Mouse (Mus musculus): ENCODE data around the gene Rab24. TPM values are rescaled to one million over a fixed set of nuclear protein-coding genes. Genes with fewer than 3 reads are reported as not detected.

Gene Rab24
- polyA plus RNA-seq, 2 experiments from 2014 or later: 7.1 to 14.0 TPM

GRCm38 (mm10) chr13:55328641-55329040 lies 6.9 kb upstream of the Rab24 start:
- no peak for ATAC-seq

- ATAC-seq: no peak
Measured at GRCm38 (mm10) chr13:55328171-55328570, 6.4 kb upstream of the Rab24 start.

- ATAC-seq: peak; percentile 91
Measured at GRCm38 (mm10) chr13:55327633-55328032, 5.9 kb upstream of the Rab24 start.

DNA sequence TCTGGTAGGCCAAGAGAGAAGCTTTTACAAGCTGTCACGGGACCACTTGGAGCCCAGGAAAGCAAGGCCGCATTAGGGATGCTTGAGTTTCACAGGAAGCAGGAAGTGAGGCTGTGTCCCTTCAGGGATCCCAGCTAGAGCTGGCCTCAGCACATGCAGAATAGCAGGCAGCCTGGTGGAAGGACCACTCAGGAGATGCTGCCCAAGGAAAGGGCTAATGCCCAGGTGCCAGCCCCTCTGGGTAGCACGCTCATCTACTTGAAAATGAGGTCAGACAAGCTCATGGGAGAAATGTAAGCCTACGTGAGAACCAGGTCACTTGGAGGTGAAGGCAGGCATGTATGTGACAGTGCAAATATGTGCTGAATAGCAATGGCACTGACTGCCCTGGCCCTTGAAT lies 5.4 kb upstream of the Rab24 start:
- ATAC-seq: peak; percentile 17

DNA sequence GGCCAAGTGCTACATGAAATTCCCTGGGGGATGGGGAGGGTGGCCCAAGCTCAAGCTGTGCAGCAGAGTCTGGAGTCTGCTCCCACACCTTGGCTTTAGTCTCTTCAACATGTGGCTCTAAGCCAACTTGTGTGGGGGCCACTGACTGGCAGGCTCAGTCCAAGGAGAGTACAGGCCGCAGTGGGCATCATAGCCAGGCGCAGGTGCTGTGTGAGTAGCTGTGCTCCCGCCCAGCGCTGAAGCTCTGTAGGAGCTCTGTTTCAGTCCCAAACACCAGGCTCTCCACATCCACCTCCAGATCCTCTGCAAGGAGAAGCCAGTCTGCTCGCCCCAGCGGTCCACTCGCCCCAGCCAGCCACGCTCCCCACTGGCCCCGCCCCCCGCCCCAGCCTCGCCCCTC lies 3.9 kb upstream of the Rab24 start:
- ATAC-seq: no peak

DNA sequence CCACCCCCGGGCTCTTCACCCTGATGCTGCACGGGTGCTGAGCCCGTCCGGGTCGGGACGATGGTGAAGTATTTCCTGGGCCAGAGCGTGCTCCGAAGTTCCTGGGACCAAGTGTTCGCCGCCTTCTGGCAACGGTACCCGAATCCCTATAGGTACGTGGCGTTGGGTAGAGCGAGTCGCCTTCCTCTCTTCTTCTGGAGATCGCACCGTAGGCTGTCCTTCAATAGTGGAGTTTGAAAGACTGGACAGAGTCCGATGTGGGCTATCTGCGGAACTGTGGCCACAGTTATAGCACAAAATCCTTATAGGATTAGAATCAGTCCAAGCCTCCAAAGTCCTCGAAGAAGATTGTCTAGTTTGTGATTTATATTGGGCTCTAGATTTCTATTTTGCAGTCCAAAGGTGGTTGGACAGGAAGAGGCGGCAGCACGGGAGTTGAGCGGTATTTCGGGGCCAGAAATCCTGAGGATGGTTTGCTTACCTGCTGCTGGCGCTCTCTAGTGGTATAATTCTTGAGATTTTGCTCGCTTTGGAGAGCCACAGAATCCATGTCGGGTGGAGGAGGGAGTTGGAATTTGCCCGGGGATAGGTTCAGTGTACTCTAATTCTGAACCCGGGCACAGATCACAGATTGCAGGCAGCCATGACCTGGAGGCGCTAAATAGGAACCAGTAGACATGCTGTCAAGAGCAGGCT lies 532 bp upstream of the Rab24 start:
- peak; percentile 27 for ATAC-seq

GRCm38 (mm10) chr13:55319931-55320533 lies 1.7 kb downstream of the Rab24 start, which contains the start of gene Prelid1:
Gene Prelid1, plus strand, starts transcription at chr13:55320500.
- no peak for ATAC-seq

DNA sequence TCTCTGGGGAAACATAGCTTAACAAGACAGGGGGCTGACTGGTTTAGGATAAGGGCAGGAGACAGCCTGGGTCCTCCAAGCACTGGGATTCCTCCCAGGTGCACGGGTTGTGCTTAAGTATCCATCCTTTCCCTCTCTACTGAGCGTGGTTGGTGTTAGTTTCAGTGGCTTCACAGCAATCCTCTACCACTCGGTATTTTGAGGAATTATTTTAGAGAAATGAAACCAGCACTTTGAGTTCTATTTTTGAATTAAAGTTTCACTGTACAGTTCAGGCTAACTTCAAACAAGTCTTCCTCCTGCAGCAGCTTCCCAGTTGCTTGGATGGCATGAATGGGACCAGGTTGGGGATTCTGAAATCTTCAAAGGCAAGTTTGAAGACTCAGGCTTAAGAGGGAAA lies 3.4 kb downstream of the Rab24 start:
- ATAC-seq: no peak

DNA sequence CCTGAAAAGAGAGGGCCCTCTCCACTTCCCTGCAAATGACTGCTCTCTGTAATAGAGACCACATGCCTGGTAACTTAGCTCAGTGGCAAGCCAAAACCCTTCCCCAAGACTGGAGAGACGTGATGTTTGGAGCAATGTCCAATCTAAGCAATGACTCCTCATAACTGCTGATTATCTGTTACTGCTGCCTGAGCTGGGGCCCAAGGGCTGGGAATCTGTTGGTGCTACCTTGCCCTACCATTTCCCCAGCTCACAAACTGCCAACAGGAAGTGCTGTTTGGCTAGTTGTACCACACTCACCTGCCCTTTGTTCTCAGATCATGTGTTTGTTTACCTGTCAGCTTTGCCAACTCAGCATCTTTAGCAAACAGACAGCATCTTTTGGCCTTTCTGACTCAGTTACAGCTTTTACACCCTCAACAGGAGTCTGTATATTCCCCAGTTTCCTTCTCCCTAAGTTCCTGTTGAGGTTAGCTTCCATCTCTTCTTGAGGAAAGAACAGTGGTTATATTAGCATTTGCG lies 6.8 kb downstream of the Rab24 start:
- ATAC-seq: no peak

GRCm38 (mm10) chr13:55313051-55313450 lies 8.7 kb downstream of the Rab24 start:
- no peak for ATAC-seq

DNA sequence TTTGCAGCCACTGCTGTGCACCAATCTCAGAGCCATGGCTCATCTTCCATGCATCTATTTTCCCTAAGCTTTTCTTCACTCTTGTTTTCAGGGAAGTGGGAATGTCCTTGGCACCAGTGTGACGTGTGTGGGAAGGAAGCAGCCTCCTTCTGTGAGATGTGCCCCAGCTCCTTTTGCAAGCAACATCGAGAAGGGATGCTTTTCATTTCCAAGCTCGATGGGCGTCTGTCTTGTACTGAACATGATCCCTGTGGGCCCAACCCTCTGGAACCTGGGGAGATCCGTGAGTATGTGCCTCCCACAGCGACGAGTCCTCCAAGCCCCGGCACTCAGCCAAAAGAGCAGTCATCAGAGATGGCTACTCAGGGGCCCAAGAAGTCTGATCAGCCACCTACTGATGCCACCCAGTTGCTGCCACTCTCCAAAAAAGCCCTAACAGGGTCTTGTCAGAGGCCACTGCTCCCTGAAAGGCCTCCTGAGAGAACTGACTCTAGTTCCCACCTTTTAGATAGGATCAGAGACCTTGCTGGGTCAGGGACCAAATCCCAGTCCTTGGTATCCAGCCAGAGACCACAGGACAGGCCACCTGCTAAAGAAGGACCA lies 9.6 kb downstream of the Rab24 start:
- ATAC-seq: no peak

- no peak for ATAC-seq
Measured at GRCm38 (mm10) chr13:55300913-55301312, 20.8 kb downstream of the Rab24 start.

DNA sequence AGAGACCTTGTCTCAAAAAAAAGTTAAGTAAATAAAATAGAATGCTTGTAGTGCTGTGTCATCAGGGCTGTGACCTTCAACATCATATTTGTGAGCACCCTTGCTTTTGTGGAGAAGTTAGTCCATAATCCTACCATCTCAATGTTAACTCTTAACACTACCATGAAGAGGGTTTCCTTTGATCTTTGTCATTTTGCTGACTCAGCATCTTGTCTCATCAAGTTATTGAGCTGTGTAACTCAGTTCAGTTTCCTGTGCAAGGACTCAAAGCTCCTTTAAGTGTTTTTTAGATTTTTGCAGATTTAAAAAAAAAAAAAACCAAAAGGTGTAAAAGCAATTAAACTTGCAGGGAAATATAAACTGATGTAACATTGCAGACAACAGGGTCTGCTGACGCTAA lies 25.0 kb downstream of the Rab24 start:
- ATAC-seq: no peak

GRCm38 (mm10) chr13:55288854-55289253 lies 32.9 kb downstream of the Rab24 start:
- ATAC-seq: no peak

GRCm38 (mm10) chr13:55277646-55278045 lies 44.1 kb downstream of the Rab24 start:
- no peak for ATAC-seq

DNA sequence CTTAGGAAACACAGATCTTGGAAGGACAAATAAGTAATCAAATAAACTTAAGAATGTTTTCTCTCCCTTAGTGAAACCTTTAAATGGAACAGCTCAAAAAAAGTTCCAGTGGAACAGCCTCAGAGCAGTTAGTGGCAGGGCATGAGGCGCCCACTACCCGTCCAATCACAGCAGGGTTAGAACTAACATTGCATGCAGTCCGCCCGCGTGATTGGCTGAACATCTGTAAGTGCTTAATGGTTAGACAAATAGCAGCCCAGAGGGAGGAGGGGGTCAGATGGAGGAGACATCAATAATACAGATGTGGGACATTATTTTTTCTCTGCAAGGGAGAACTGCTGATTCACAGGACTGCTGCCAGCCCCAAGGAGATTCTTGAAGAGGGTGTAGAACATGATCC lies 44.5 kb downstream of the Rab24 start:
- ATAC-seq: no peak

Other genes with a start within 250 kb of the Rab24 start
- 100 to 1,000 TPM in 1 of 2 experiments, 10 to 100 TPM in 1; 90.1 to 100 TPM for gene Uimc1, start 221.6 kb downstream of the Rab24 start, polyA plus RNA-seq (2017; shearing (Covaris generic))
- 10 to 100 TPM; 16.3 to 20.1 TPM for gene Zfp346, start 216.6 kb downstream of the Rab24 start, polyA plus RNA-seq (2017; shearing (Covaris generic))
- gene Gm17617, start 188.4 kb downstream of the Rab24 start, polyA plus RNA-seq (2017; shearing (Covaris generic)): not detected
- not detected for gene Fgfr4, start 169.3 kb downstream of the Rab24 start, polyA plus RNA-seq (2017; shearing (Covaris generic))
- 10 to 100 TPM; 63.0 to 64.6 TPM for gene Nsd1, start 112.2 kb downstream of the Rab24 start, polyA plus RNA-seq (2017; shearing (Covaris generic))
- 100 to 1,000 TPM; 207 to 213 TPM for gene Prelid1, start 1.4 kb downstream of the Rab24 start, polyA plus RNA-seq (2017; shearing (Covaris generic))
- 1 to 10 TPM; 3.4 to 6.1 TPM for gene Mxd3, start 7.9 kb upstream of the Rab24 start, polyA plus RNA-seq (2017; shearing (Covaris generic))
- gene Lman2, start 40.8 kb upstream of the Rab24 start, polyA plus RNA-seq (2017; shearing (Covaris generic)): 10 to 100 TPM; 59.0 to 66.4 TPM
- 10 to 100 TPM; 71.0 to 88.5 TPM for gene Rgs14, start 47.8 kb upstream of the Rab24 start, polyA plus RNA-seq (2017; shearing (Covaris generic))
- not detected for gene Slc34a1, start 76.2 kb upstream of the Rab24 start, polyA plus RNA-seq (2017; shearing (Covaris generic))
- gene Pfn3, start 93.3 kb upstream of the Rab24 start, polyA plus RNA-seq (2017; shearing (Covaris generic)): not detected
- gene F12, start 104.8 kb upstream of the Rab24 start, polyA plus RNA-seq (2017; shearing (Covaris generic)): not detected
- gene Grk6, start 123.1 kb upstream of the Rab24 start, polyA plus RNA-seq (2017; shearing (Covaris generic)): 10 to 100 TPM; 26.4 to 36.7 TPM
- not detected for gene Prr7, start 142.3 kb upstream of the Rab24 start, polyA plus RNA-seq (2017; shearing (Covaris generic))
- not detected for gene Dbn1, start 166.2 kb upstream of the Rab24 start, polyA plus RNA-seq (2017; shearing (Covaris generic))
- 10 to 100 TPM in 1 of 2 experiments, 1 to 10 TPM in 1; 6.3 to 14.6 TPM for gene Pdlim7, start 191.7 kb upstream of the Rab24 start, polyA plus RNA-seq (2017; shearing (Covaris generic))
- gene Dok3, start 207.3 kb upstream of the Rab24 start, polyA plus RNA-seq (2017; shearing (Covaris generic)): 1 to 10 TPM in 1 of 2 experiments, under 1 TPM in 1; 0.35 to 1.0 TPM
- 10 to 100 TPM; 55.8 to 74.2 TPM for gene Ddx41, start 214.7 kb upstream of the Rab24 start, polyA plus RNA-seq (2017; shearing (Covaris generic))
- 10 to 100 TPM; 36.3 to 40.2 TPM for gene Fam193b, start 249.2 kb upstream of the Rab24 start, polyA plus RNA-seq (2017; shearing (Covaris generic))

All from CD4-positive, CD25-positive, alpha-beta regulatory T cell, adult 4 months (primary cell).